Mouse (Mus musculus): ENCODE results near the gene Gm37240.
A peak's percentile ranks its signal among the peaks of the same experiment; 100 is the strongest.

Gm37240 gene

GRCm38 (mm10) chr3:84978676-84979075, 908.6 kb downstream of the Gm37240 start:
- no peak for DNase-seq

- DNase-seq = no peak
These were observed 913.1 kb downstream of the Gm37240 start for GRCm38 (mm10) chr3:84974193-84974592.

- DNase-seq = no peak
These were observed 914.4 kb downstream of the Gm37240 start for GRCm38 (mm10) chr3:84972881-84973280.

- no peak for DNase-seq
These were observed 915.8 kb downstream of the Gm37240 start for GRCm38 (mm10) chr3:84971561-84971960.

GRCm38 (mm10) chr3:84967364-84967763, 920.0 kb downstream of the Gm37240 start:
- no peak for DNase-seq

- no peak for DNase-seq
These were observed 922.2 kb downstream of the Gm37240 start for GRCm38 (mm10) chr3:84965156-84965555.

GRCm38 (mm10) chr3:84955857-84956256, 931.5 kb downstream of the Gm37240 start:
- DNase-seq = peak; percentile 36

GRCm38 (mm10) chr3:84955011-84955775, 932.1 kb downstream of the Gm37240 start:
- DNase-seq = no peak

GRCm38 (mm10) chr3:84952585-84953187, 934.6 kb downstream of the Gm37240 start:
- no peak for DNase-seq

GRCm38 (mm10) chr3:84952135-84952534, 935.2 kb downstream of the Gm37240 start:
- DNase-seq = peak; percentile 90

GRCm38 (mm10) chr3:84951698-84952097, 935.6 kb downstream of the Gm37240 start:
- DNase-seq = no peak

- no peak for DNase-seq
These were observed 937.9 kb downstream of the Gm37240 start for GRCm38 (mm10) chr3:84949387-84949786.

GRCm38 (mm10) chr3:84946381-84946780, 940.9 kb downstream of the Gm37240 start:
- no peak for DNase-seq

GRCm38 (mm10) chr3:84944933-84945332, 942.4 kb downstream of the Gm37240 start:
- no peak for DNase-seq

- no peak for DNase-seq
These were observed 949.7 kb downstream of the Gm37240 start for GRCm38 (mm10) chr3:84937360-84938355.

GRCm38 (mm10) chr3:84936956-84937355, 950.4 kb downstream of the Gm37240 start:
- no peak for DNase-seq

- no peak for DNase-seq
These were observed 951.1 kb downstream of the Gm37240 start for GRCm38 (mm10) chr3:84936252-84936651.

- no peak for DNase-seq
These were observed 951.6 kb downstream of the Gm37240 start for GRCm38 (mm10) chr3:84935729-84936128.

GRCm38 (mm10) chr3:84930683-84931082, 956.6 kb downstream of the Gm37240 start:
- no peak for DNase-seq

GRCm38 (mm10) chr3:84929171-84929570, 958.1 kb downstream of the Gm37240 start:
- no peak for DNase-seq

GRCm38 (mm10) chr3:84927901-84928300, 959.4 kb downstream of the Gm37240 start:
- DNase-seq = no peak

- DNase-seq = no peak
These were observed 960.0 kb downstream of the Gm37240 start for GRCm38 (mm10) chr3:84927168-84927794.

- DNase-seq = no peak
These were observed 961.2 kb downstream of the Gm37240 start for GRCm38 (mm10) chr3:84926140-84926539.
